Mouse (Mus musculus) left cerebral cortex, postnatal 36 days (tissue): Measurements from ENCODE around the gene Iqsec1. TPM values are rescaled to one million over a fixed set of nuclear protein-coding genes. Genes with fewer than 3 reads are reported as not detected.

Experiments used
- DNase-seq, 2 experiments: peaks; one replicate each; pipeline ENCODE4 v3.0.0; 2021 to 2022; ENCODE audit warnings: low spot score in 2 of 2, mixed read lengths in 1 of 2
- intact Hi-C: fragments of 180-260 bp; cut with DNase I; formaldehyde crosslinking; loops from one replicate; pipeline ENCODE4 v1.15.1; 2025
- total RNA-seq, 2 experiments: library from RNA; stranded (reverse); gene quantifications; 2 replicates each; pipeline ENCODE4 v1.2.3; 2021

Gene Iqsec1
- total RNA-seq, 2 experiments from 2014 or later, result 352 to 390 TPM

GRCm38 (mm10) chr6:90764753-90765152 is 223.7 kb downstream of the Iqsec1 start:
- intact Hi-C loops, result no loop called here
- no peak for DNase-seq

DNA sequence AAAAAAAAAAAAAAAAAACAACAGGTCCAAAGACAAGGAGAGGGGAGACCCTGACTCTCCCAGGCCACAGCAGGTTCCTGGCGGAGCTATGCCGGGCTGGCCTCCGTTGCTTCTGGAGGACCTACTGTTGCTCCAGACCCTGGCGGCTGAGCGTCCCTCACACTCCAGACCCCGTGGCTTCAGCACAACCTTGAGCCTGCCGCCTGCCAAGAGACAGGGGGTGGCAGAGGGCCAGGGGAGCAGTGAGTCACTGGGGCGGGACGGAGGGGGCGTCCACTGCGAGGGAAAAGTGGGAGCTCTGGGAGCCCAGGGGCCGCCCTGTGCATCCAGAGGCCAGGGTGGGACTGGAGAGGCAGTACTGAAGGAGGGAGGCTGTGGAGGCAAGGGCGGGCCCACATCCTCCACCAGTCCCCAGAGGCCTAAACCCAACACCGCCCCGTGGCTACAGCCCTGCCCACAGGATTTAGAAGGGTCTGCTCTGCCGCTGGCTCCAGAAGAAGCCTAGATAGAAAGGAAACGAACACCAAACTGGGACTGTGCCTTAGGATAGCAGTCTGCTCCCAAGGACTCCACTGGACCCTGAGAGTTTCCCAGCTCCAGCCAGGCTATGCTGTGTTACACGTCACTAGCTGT is 224.4 kb downstream of the Iqsec1 start:
- DNase-seq, result peak; percentile 35 to 45
- intact Hi-C loops, result no loop called here

DNA sequence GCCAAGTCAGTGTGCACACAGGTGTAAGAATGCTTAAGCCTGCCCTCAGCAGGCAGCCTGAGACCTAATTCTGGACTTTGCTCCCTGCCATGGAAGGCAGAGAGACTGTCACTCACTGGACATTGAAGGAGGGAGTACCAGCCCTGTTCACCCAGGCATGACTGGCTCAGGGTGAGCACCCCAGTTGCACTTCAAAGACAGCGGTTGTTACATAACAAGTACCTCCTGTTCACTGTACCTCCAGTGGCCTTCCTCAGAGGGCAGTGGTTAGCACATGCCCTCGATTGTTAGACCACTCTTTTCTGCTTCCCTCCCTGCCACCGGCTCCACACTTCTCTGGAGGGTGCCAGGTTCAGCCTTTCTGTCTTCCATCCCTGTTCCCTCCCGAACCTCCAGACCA is 225.2 kb downstream of the Iqsec1 start:
- DNase-seq, result no peak
- intact Hi-C loops, result no loop called here

DNA sequence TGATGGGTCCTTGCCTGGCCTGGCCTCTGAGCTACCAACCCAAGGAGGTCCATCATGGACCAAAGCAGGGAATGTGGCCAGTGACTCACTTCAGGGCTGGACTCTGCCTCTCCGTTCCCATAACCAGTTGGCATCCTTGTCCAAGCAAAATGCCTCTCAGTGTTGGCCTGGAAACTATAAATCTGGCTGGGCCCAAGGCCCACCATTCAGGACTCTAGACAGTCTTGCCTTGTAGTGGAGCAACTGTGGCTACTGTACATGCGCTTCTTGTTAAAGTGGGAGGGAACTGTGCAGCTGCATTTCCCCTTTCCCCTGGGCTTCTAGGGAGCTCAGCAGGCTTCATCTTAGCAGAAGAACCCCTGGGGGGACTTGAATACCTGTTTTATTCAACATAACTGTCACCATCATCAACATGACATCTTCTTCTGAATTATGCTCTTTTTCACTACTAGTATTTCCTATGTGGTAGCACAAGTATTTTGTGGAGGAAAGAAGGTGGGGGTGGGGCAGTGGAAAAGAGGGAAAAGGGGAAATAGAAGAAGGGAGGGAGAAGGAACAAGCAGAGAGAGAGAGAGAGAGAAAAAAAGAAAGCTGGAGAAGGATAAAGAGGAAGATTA is 226.3 kb downstream of the Iqsec1 start:
- intact Hi-C loops, result no loop called here
- no peak for DNase-seq

- no peak for DNase-seq
- intact Hi-C loops, result no loop called here
Observed at GRCm38 (mm10) chr6:90761301-90762056, 227.0 kb downstream of the Iqsec1 start.

DNA sequence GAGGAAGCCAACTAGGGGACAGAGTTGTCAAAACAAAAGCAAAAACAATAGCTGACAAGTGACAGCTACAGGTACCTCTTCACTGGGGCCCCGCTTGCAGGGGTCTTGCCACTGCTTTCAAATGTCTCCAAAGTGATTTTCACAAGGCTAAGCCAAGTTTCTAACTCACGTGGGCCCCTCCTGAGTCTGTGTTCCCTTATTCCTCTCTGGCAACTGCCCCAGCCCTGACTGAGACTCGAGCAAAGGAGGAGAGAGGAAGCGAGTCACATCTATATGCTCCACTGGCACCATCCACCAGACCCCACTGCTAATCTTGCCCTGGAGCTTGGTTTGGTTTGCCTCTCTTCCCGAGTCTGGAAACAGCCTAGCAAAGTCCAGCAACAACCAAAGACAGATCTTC is 227.6 kb downstream of the Iqsec1 start:
- intact Hi-C loops, result no loop called here

GRCm38 (mm10) chr6:90759754-90760153 is 228.7 kb downstream of the Iqsec1 start:
- intact Hi-C loops, result no loop called here
- DNase-seq, result no peak

More for the DNA sequence above, 227.6 kb downstream of the Iqsec1 start:
- no peak for DNase-seq

GRCm38 (mm10) chr6:90758155-90758554 is 230.3 kb downstream of the Iqsec1 start:
- no peak for DNase-seq
- intact Hi-C loops, result no loop called here

DNA sequence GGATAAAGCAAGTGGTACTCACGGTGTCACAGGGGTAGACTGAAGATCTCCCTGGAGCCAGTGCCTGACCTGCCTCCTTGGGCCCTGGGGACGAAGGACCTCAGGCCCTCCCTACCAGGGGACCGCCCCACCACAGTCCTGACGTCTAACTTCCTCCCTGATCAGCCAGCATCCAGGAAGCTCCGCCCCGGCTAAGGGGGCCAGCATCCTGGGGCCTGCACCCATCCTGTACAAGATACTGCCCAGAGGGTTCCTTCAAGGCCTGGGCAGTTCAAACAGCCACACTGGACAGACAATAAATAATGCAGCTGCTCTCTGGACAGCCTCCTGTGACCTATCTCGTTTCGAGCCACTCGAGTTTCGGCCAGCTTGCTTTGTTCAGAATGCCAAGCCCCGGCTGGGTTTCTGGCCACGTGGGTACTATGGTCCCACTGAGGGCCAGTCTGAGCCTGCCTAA is 231.0 kb downstream of the Iqsec1 start:
- intact Hi-C loops, result no loop called here
- no peak for DNase-seq

DNA sequence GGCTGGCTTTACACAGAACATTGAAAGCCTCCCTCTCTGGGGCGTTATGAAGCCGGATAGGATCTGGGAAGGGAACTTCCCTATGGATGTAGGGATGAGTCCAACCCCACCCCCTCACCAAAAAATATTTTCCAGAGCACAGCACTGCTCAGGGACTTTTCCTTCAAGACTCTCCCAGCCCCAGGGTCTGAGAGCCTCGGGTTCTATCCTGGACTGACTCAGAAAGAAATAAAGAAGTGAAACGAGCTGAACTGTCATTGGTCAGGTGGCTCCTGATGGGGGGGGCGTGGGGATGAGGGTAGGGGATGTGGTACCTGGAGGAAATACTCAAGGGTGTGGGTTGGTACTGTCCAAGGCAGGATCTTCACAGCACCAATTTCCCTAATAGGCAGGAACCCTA is 231.9 kb downstream of the Iqsec1 start:
- DNase-seq, result no peak
- intact Hi-C loops, result no loop called here

DNA sequence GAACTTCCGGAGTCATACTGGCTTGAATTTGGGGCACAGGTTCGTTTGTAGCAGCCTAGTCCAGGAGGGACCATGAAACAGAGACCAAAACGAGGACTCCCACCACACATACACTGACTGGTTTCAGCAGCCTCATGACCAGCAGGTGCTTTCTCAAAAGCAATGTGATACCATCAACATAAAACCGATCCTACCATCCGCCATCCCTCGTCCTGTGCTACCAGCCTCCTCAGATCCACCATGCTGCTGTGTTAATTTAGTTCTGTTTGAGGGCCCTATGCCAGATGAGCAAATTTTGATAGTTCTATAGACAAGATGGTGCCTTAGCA is 232.9 kb downstream of the Iqsec1 start:
- DNase-seq, result no peak
- intact Hi-C loops, result no loop called here

DNA sequence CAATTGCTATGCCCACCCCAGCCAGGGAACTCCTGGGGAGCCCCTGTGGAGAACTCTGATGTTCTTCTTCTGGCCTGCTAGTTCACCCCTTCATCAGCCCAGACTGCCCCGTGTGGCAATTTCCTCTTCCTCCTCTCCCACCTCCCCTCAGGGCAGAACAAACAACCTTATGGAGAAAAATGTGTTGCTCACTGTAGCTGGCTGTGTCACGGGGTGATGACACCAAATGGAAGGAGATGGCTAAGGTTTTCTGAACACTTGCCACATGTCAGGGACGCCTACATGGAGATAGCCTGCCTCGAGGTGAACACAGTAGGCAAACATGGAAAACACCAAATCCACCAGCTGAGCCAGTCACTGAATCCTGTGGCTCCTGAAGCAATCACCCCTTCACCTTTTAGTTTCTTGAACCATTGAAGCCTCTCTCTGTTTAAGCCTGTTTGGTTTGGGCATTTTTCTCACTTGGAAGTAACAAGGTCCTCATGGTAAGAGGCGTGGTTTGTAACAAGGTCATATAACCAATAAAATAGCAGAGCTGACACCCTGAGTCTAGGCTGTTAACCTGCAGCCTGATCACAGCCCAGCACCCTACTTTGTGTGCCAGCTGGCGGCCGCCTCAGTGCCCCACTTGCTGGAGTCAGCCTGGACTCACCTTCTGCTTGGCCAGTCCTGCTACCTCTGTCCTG is 233.4 kb downstream of the Iqsec1 start:
- intact Hi-C loops, result no loop called here
- no peak for DNase-seq

DNA sequence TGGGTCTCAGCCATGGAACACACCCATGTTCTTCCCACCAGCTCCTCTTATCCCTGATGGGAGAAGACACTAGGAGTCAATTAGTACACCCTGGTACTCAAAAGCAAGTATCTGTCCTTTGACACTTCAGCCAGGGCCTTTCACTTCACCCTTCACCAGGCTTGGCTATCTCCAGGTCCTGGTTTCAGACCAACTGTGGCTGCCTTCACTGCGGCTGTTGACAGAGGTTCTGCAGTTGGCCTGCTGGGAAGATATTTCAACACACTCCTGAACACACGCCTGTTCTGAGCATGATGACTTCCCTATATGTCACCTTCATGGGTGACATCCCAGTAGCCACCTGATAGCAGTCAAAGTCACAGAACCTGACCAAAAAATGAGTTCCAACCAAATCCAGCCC is 234.4 kb downstream of the Iqsec1 start:
- no peak for DNase-seq
- intact Hi-C loops, result no loop called here

DNA sequence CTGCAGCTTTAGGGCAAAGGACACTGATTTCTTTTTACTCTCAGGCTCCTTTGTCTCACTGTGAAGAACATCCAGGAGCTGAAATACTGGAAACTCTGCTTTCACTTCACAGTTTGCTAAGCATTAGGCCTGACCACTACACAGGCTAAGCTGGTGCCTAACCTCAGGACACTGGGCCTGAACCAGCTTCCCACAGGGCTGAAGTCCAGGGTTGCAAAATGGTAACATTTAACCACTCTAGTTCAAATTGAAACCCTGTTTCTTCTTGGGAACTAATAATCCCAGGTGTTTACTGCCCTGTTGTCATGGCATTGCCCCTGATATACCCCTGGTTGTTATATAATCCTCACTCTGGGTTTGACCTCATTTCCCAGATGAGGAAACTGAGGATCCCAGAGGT is 234.8 kb downstream of the Iqsec1 start:
- no peak for DNase-seq
- intact Hi-C loops, result no loop called here

- intact Hi-C loops, result no loop called here
- DNase-seq, result no peak
Observed at GRCm38 (mm10) chr6:90751624-90752023, 236.9 kb downstream of the Iqsec1 start.

DNA sequence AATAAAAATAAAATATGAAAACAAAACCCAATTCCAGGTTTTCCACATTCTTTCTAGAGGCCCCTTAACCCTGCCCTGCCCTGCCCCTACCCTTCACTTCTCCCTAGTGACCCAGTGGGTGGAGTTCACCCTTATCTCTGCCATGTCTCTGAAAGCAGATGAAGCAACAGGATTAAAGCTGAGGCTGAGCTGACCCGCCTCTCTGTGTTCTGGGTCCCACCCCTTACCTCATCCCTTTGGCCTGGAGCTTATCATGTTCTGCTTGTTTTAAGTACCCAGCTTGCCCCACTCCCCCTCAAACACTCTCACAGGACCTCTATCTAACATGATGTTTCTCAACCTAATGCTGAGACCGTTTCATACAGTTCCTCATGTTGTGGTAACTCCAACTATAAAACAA is 238.4 kb downstream of the Iqsec1 start:
- intact Hi-C loops, result no loop called here
- DNase-seq, result no peak

- no peak for DNase-seq
- intact Hi-C loops, result loop anchor here (10.0 kb wide), 1 partner anchor 45 kb away; no protein-coding TSS in a partner anchor
Observed at GRCm38 (mm10) chr6:90749414-90749937, 239.0 kb downstream of the Iqsec1 start.

- DNase-seq, result no peak
- intact Hi-C loops, result loop anchor here (10.0 kb wide), 1 partner anchor 46 kb away; no protein-coding TSS in a partner anchor
Observed at GRCm38 (mm10) chr6:90748976-90749375, 239.5 kb downstream of the Iqsec1 start.

GRCm38 (mm10) chr6:90746331-90746864 is 242.1 kb downstream of the Iqsec1 start:
- DNase-seq, result no peak
- intact Hi-C loops, result loop anchor here (10.0 kb wide), 1 partner anchor 48 kb away; no protein-coding TSS in a partner anchor
